Mouse (Mus musculus) lung, adult 2 months (tissue): ENCODE results near the gene Atf7ip.

Experiments used
- CTCF ChIP-seq: fragments of 200-500 bp; IDR thresholded peaks from 2 replicates; pipeline ENCODE4 v1.5.1; 2011; ENCODE audit warnings: mild to moderate bottlenecking, low read length, control low read depth; ENCODE audit not compliant: insufficient read depth
- POLR2A ChIP-seq: fragments of 200-500 bp; IDR thresholded peaks from 2 replicates; pipeline ENCODE4 v1.6.1; 2011; ENCODE audit warnings: low read depth, mild to moderate bottlenecking, control low read depth, low read length, borderline replicate concordance; ENCODE audit errors: extremely low read depth

- TF ChIP-seq CTCF (no peak), POLR2A (no peak)
Observed at GRCm38 (mm10) chr6:136484093-136484492, 21.9 kb upstream of the Atf7ip start.
